Mouse (Mus musculus): ENCODE results near the gene Olfm2.

The Olfm2 gene

GRCm38 (mm10) chr9:20746017-20746660 is at the start of gene Olfm2:
Gene Olfm2 (minus strand): TSS chr9:20746349.
- in situ Hi-C loops (cut with MboI, MseI), result no loop called here

GRCm38 (mm10) chr9:20794108-20794806 is 48.1 kb upstream of the Olfm2 start:
- in situ Hi-C loops (cut with MboI, MseI), result no loop called here

GRCm38 (mm10) chr9:20790345-20790744 is 44.2 kb upstream of the Olfm2 start:
- in situ Hi-C loops (cut with MboI, MseI), result no loop called here

- in situ Hi-C loops (cut with MboI, MseI), result no loop called here
Observed at GRCm38 (mm10) chr9:20789651-20790050, 43.5 kb upstream of the Olfm2 start.

GRCm38 (mm10) chr9:20787992-20788391 is 41.8 kb upstream of the Olfm2 start:
- in situ Hi-C loops (cut with MboI, MseI), result no loop called here

- in situ Hi-C loops (cut with MboI, MseI), result no loop called here
Observed at GRCm38 (mm10) chr9:20785055-20785454, 38.9 kb upstream of the Olfm2 start.

- in situ Hi-C loops (cut with MboI, MseI), result no loop called here
Observed at GRCm38 (mm10) chr9:20781286-20781685, 35.1 kb upstream of the Olfm2 start.

GRCm38 (mm10) chr9:20765274-20765673 is 19.1 kb upstream of the Olfm2 start:
- in situ Hi-C loops (cut with MboI, MseI), result no loop called here

- in situ Hi-C loops (cut with MboI, MseI), result no loop called here
Observed at GRCm38 (mm10) chr9:20763099-20763498, 16.9 kb upstream of the Olfm2 start.

GRCm38 (mm10) chr9:20762197-20762961 is 16.2 kb upstream of the Olfm2 start:
- in situ Hi-C loops (cut with MboI, MseI), result no loop called here

GRCm38 (mm10) chr9:20761388-20761787 is 15.2 kb upstream of the Olfm2 start:
- in situ Hi-C loops (cut with MboI, MseI), result no loop called here

GRCm38 (mm10) chr9:20760813-20761212 is 14.7 kb upstream of the Olfm2 start:
- in situ Hi-C loops (cut with MboI, MseI), result no loop called here

GRCm38 (mm10) chr9:20758896-20759295 is 12.7 kb upstream of the Olfm2 start:
- in situ Hi-C loops (cut with MboI, MseI), result loop anchor here (5.0 kb wide), 1 partner anchor 38 kb away; no protein-coding TSS in a partner anchor

GRCm38 (mm10) chr9:20758243-20758642 is 12.1 kb upstream of the Olfm2 start:
- in situ Hi-C loops (cut with MboI, MseI), result loop anchor here (5.0 kb wide), 1 partner anchor 39 kb away; no protein-coding TSS in a partner anchor

- in situ Hi-C loops (cut with MboI, MseI), result loop anchor here (5.0 kb wide), 1 partner anchor 40 kb away; no protein-coding TSS in a partner anchor
Observed at GRCm38 (mm10) chr9:20757087-20757955, 11.2 kb upstream of the Olfm2 start.

- in situ Hi-C loops (cut with MboI, MseI), result loop anchor here (5.0 kb wide), 1 partner anchor 41 kb away; no protein-coding TSS in a partner anchor
Observed at GRCm38 (mm10) chr9:20756081-20756700, 10.0 kb upstream of the Olfm2 start.

GRCm38 (mm10) chr9:20754335-20754734 is 8.2 kb upstream of the Olfm2 start:
- in situ Hi-C loops (cut with MboI, MseI), result no loop called here

GRCm38 (mm10) chr9:20751477-20752029 is 5.4 kb upstream of the Olfm2 start:
- in situ Hi-C loops (cut with MboI, MseI), result no loop called here

- in situ Hi-C loops (cut with MboI, MseI), result no loop called here
Observed at GRCm38 (mm10) chr9:20749213-20749612, 3.1 kb upstream of the Olfm2 start.

GRCm38 (mm10) chr9:20748540-20748939 is 2.4 kb upstream of the Olfm2 start:
- in situ Hi-C loops (cut with MboI, MseI), result no loop called here
